Mouse (Mus musculus) adrenal gland, postnatal 14 days (tissue): Measurements from ENCODE around the gene Atp5k. TPM values are rescaled to one million over a fixed set of nuclear protein-coding genes. Genes with fewer than 3 reads are reported as not detected.

Experiments
- DNase-seq: peaks from one replicate; pipeline ENCODE4 v3.0.0; 2021; ENCODE audit warnings: mixed read lengths
- total RNA-seq: library from RNA; stranded (reverse); gene quantifications from 2 replicates; pipeline ENCODE4 v1.2.3, GENCODE M21; 2021

Gene Atp5k
- total RNA-seq, 1 experiment from 2014 or later = 993 TPM

GRCm38 (mm10) chr5:108431196-108431595 lies 3.1 kb downstream of the Atp5k start:
- DNase-seq = no peak

DNA sequence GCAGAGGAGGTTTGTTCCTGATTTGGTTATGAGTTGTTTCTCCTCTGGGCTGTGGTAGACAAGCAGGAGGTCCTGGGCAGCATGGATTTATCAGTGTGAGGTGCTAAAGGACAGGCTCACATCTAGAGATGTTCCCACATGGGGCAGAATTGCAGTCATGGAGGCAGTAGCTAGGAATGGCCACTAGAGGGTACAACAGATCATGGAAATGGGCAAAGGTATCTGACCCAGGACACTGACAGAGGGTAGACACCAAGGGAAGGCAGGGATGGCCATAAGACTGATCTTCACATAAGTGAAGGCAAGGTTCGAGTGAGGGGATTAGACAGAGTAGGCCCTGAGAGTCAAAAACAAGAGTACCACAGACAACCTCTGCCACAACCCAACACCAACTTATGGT lies 7.1 kb downstream of the Atp5k start:
- peak; percentile 74 for DNase-seq

DNA sequence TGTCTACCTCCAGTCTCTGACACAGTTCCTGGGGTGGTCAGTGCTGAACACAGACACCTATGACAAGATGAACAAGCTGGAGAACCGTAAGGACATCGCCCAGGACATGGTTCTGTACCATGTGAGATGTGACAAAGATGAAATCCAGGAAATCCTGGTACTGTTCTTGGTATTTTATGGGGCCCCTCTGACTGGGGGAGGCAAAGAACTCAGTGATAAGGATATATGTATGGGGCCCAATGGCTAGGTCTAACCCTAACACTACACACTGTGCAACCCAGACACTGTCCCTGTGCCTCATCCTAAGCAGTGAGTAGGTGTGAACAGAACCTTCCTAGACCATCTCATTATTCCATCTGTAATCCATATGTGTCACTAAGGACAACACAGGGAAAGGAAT lies 10.8 kb downstream of the Atp5k start:
- DNase-seq = no peak

DNA sequence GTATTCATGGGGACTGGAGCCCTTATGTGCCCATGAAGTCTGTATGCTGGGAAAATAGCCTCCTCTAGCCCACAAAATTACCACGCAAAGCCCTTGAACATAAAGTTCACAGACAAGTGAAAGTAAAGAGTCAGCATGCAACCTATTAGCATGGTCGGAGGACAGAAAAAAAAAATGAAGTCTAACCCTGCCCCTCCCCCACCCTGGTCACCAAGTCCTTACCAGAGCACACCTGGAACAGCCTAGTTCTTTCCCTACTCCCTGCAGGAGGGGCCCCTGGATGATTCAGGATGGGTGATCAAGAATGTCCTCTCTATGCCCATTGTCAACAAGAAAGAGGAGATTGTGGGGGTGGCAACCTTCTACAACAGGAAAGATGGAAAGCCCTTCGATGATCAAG lies 11.5 kb downstream of the Atp5k start:
- DNase-seq = no peak

DNA sequence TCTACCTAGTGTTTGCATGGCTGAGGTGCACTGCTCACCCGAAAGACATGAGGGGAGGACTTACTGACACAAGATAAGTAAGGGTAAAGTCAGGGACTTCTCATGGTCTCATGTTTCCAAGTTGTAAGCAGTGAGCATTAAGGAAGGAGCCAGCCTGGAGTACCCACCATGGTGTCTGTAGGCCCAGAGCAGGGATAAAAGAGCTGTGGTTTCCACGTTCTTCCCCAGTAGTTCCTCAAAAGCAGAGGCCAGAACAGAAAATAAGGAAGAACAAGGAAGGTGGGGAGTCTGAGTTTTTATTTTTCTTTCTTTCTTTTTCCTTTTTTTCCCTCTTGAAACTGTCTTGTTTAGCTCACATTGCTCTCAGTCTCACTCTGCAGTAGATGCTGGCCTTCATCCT lies 19.5 kb downstream of the Atp5k start:
- no peak for DNase-seq

DNA sequence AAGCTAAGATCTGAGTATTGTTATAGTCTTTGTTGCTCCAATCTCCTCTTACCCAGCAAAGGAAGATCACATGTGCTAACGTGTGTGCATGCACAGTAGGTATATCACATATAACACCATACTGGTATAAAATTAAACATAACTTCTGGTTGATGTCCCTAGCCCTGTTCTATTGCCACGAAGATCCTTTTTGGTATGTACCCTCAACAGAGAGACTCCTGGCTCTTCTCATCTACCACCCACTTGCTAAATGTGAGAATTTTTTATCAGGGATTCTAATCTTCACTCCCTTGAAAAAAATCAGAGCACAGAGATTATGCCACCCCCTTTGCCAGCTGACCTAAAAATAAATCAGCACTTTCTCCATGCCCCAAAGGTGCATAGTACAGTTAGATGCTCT lies 27.3 kb downstream of the Atp5k start:
- DNase-seq = no peak

- DNase-seq = no peak
Measured at GRCm38 (mm10) chr5:108405460-108405859, 28.8 kb downstream of the Atp5k start.

- DNase-seq = no peak
Measured at GRCm38 (mm10) chr5:108403453-108403852, 30.8 kb downstream of the Atp5k start.

DNA sequence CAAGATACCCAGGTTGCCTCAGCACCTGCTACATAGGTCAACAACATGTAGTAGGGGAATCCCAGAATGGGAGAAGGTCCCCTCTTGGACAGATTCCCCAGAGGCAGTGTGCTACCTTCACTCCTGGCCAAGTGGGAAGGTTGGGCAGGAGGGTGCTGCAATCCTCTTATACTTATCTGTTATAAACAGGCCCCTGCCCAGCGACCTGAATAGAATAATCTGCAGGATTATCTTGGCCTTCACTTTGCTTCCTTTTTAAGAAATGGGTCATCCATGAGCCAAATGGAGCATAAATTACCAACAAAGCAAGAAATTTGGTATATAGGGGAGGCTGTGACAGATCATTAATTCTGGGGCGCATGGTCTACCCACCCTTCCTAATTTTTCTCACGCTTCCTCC lies 44.5 kb downstream of the Atp5k start:
- DNase-seq = no peak

DNA sequence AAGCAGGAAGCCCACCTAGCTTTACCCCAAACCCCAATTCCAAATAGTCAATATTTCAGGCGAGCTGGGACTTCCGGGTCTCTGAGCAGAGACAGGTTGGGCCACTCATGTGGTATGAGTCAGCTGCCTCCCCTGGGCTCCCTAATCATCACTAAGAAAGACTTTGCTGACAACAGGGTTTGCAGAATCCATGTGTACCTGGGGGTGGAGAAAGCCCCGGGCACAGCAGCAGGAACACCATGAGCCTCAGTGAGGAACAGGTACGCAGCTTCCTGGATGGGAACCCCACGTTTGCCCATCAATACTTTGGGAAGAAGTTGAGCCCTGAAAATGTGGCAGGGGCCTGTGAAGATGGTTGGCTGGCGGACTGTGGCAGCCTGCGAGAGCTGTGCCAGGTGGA lies 46.0 kb downstream of the Atp5k start, which contains the start of gene Pde6b:
Gene Pde6b (plus strand): TSS at position 191 of the 400 bp plus-strand sequence.
- no peak for DNase-seq

GRCm38 (mm10) chr5:108386449-108386848 lies 47.8 kb downstream of the Atp5k start:
- no peak for DNase-seq

DNA sequence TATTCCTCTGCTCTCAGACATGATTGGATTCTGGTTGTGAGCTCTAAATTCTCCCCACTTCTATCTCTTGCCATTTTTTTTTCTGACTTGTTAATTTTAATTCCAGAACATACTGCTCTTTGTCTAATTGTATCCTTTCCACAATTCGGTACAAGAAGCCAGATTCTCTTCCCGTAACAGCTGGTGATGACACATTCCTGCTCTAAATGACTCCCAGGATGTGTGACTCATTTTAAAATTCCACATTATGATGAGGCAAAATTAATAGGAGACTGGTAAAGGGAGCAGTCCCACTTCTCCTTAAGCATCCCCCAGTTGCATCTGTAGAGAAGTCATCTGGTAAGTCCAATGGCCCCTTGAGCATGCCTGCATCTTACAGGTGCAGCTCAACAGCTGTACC lies 48.6 kb downstream of the Atp5k start:
- no peak for DNase-seq

Other genes with a start within 250 kb of the Atp5k start
- gene Dr1, start 165.6 kb downstream of the Atp5k start, total RNA-seq = 29.9 and 33.0 TPM in 2 replicates
- gene Pigg, start 121.8 kb downstream of the Atp5k start, total RNA-seq = 8.7 and 9.7 TPM in 2 replicates
- gene Gm42517, start 66.5 kb downstream of the Atp5k start, total RNA-seq = 0.19 and 0.37 TPM in 2 replicates
- not detected in 2 replicates for gene Pde6b, start 46.1 kb downstream of the Atp5k start, total RNA-seq
- 0.89 and 1.4 TPM in 2 replicates for gene Mfsd7a, start 14.4 kb upstream of the Atp5k start, total RNA-seq
- 41.7 and 42.5 TPM in 2 replicates for gene Pcgf3, start 26.8 kb upstream of the Atp5k start, total RNA-seq
- gene Cplx1, start 115.6 kb upstream of the Atp5k start, total RNA-seq = 3.9 and 8.3 TPM in 2 replicates
- 73.1 and 74.9 TPM in 2 replicates for gene Gak, start 195.3 kb upstream of the Atp5k start, total RNA-seq
- 19.5 and 22.3 TPM in 2 replicates for gene Tmem175, start 195.3 kb upstream of the Atp5k start, total RNA-seq
- gene Idua, start 225.9 kb upstream of the Atp5k start, total RNA-seq = 12.6 and 13.7 TPM in 2 replicates
- gene Dgkq, start 235.2 kb upstream of the Atp5k start, total RNA-seq = 15.2 and 24.1 TPM in 2 replicates
- gene Slc26a1, start 241.1 kb upstream of the Atp5k start, total RNA-seq = 0.98 and 16.7 TPM in 2 replicates